ENCODE assay signal across 8 mouse cellular contexts in genomic region chr1:134646261-134646962, GRCm38 (mm10). TPM values are rescaled to one million over a fixed set of nuclear protein-coding genes. Genes with fewer than 3 reads are reported as not detected.
DNase-seq lines count a peak whose midpoint lies in the region; TF ChIP-seq lines count a peak whose summit lies in the region.

Syt2 (plus strand) TSS chr1:134646677.

- H3K4me1 ChIP-seq in ES-Bruce4 (ENCODE audit: control insufficient read depth, insufficient read depth, low read length): no peaks in the 10 kb centered on the region

- no peak within 1 kb of the TSS for H3K27ac ChIP-seq in ES-Bruce4 (ENCODE audit: insufficient read depth, low read length)

- no peak for TF ChIP-seq POLR2A in ES-Bruce4 (IDR thresholded peaks at IDR 0.05; ENCODE audit: insufficient read depth, low read length)

- peak within 1 kb of the TSS; percentile 69 for H3K4me3 ChIP-seq in ES-Bruce4 (ENCODE audit: low read depth, low read length)

- H3K9me3 ChIP-seq in ES-Bruce4 (replicated peaks; ENCODE audit: control insufficient read depth, insufficient read depth, low read length, poor library complexity, severe bottlenecking): no peaks in the 10 kb centered on the region

- TF ChIP-seq CTCF in ES-Bruce4 (IDR thresholded peaks at IDR 0.05; ENCODE audit: low read depth, low read length): no peak

- DNase-seq in Muller cell, postnatal 12 days (ENCODE audit: inconsistent ontology term): peak; percentile 61
- peak; percentile 63 for DNase-seq in embryo, embryonic 10.5 days (ENCODE audit: low spot score)
- DNase-seq in heart, postnatal 14 days: peak; percentile 23 to 35
- DNase-seq in layer of hippocampus, postnatal 25 days (ENCODE audit: extremely low spot score in 1 of 2, low spot score in 1 of 2): peak; percentile 29 to 30
- peak; percentile 45 for DNase-seq in lung, postnatal 10 days
- peak; percentile 58 for DNase-seq in right cerebral cortex, postnatal 4 days
- DNase-seq in frontal cortex, postnatal 25 days (ENCODE audit: low spot score in 2 of 2): no peak

- intact Hi-C loops in heart, postnatal 14 days (cut with DNase I): no loop called here

- H3K9ac ChIP-seq in ES-Bruce4 (ENCODE audit: low read depth, poor library complexity, severe bottlenecking): peak within 1 kb of the TSS; percentile 20

- no peaks in the 10 kb centered on the region for H3K36me3 ChIP-seq in ES-Bruce4 (ENCODE audit: control insufficient read depth, insufficient read depth, low read length, poor library complexity, severe bottlenecking)

- TF ChIP-seq EP300 in ES-Bruce4 (IDR thresholded peaks at IDR 0.05; ENCODE audit: insufficient read depth, low read depth, low read length): no peak

- peaks cover 13% of the 10 kb centered on the region for H3K27me3 ChIP-seq in ES-Bruce4 (ENCODE audit: control insufficient read depth, insufficient read depth, low read length, poor library complexity, severe bottlenecking)

RNA-seq across cellular contexts. Expression of gene Syt2, which starts in this region (rescaled TPM):
- polyA plus RNA-seq in ES-Bruce4 (2011; ENCODE audit: insufficient read depth, insufficient read length, low read depth, missing spikeins): 0.12 TPM in 1 of 2 replicates, not detected in the other
- total RNA-seq in heart, postnatal 14 days (2021): not detected
- total RNA-seq in layer of hippocampus, postnatal 25 days (2021): 10 to 100 TPM; 22.2 to 23.6 TPM

Comparison
In these comparisons a context has a peak if more than half of its experiments do, and no peak if none do; other contexts are left out.
1. RNA of gene Syt2 (total RNA-seq): 22.2 to 23.6 TPM in layer of hippocampus, postnatal 25 days; not detected in heart, postnatal 14 days; every median in the first group is over 10 times any median in the second.
2. Peak in DNase-seq in heart, postnatal 14 days; RNA of the gene not detected or under 1 TPM.
3. DNase-seq: peak in Muller cell, postnatal 12 days (single experiment), embryo, embryonic 10.5 days (single experiment), layer of hippocampus, postnatal 25 days (2 of 2), lung, postnatal 10 days (single experiment) and right cerebral cortex, postnatal 4 days (single experiment); none in frontal cortex, postnatal 25 days (0 of 2).